Mouse (Mus musculus) gastrocnemius, postnatal 25 days (tissue): Measurements from ENCODE around the gene Slc22a14. TPM values are rescaled to one million over a fixed set of nuclear protein-coding genes. Genes with fewer than 3 reads are reported as not detected.
A peak's percentile ranks its signal among the peaks of the same experiment; 100 is the strongest.
"Not testable (repeated sequence)": the region's sequence is repeated elsewhere in the genome, so short reads cannot be mapped to it uniquely, and the experiment has no call there.

Experiments
- DNase-seq: peaks from one replicate; pipeline ENCODE4 v3.0.0; 2022
- total RNA-seq, 2 experiments: library from RNA; stranded (reverse); gene quantifications; 1 replicate in 1 of 2; 2 replicates in 1 of 2; pipeline ENCODE4 v1.2.3; 2021

Gene Slc22a14
- total RNA-seq, 2 experiments from 2014 or later = not detected

DNA sequence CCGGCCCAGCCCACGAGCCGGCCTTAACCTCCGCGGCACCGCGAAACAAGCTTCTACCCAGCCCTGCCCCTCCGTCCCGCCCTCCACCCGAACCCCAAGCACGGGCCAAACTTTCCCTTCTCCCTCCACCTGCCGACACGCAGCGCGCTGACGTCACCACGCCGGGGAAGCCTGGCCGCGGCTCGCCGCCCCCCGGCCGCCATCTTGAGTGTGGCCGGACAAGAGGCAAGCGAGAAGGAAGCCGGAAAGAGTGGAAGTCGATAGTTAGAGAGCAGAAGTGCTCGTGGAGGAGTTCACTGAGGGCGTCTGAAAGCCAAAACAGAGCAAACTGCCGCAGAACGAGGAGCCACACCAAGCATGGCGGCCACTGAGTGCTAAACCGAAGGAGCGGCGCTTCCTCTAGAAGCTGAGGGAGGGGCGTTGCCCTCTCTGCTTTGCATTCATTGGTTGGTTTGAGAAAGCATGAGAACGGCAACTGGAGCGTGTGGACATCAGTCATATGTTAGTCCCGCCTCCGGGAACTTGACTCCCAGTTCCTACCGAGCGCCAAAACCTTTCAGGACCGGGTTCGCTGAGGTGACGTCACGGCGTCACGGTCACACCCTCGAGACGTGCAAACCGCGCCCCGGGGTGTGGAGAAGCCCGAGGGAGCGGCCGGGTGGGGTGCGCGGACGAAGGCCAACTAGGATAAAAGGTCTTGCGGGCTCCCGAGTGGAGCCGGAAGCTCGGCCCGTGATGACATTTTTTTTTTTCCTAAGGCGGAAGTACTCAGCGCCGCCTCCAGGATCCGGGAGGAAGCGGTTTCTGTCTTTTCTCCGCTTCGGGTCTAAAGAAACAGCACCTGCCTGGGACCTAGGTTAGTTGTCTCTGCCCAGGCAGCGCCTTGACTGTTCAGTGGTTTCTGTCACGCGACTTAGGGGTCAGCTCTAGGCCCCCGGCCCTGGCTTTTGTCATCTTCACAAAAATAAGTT lies 42.8 kb downstream of the Slc22a14 start, which contains the start of gene Oxsr1:
TSS of gene Oxsr1 (minus strand) at position 139 of the 971 bp plus-strand sequence.
- peak; percentile 99 for DNase-seq

- DNase-seq = no peak
These were observed 43.7 kb downstream of the Slc22a14 start for GRCm38 (mm10) chr9:119321392-119322229.

- DNase-seq = no peak
These were observed 44.4 kb downstream of the Slc22a14 start for GRCm38 (mm10) chr9:119320946-119321345.

GRCm38 (mm10) chr9:119320446-119320845 lies 44.9 kb downstream of the Slc22a14 start:
- DNase-seq = no peak

DNA sequence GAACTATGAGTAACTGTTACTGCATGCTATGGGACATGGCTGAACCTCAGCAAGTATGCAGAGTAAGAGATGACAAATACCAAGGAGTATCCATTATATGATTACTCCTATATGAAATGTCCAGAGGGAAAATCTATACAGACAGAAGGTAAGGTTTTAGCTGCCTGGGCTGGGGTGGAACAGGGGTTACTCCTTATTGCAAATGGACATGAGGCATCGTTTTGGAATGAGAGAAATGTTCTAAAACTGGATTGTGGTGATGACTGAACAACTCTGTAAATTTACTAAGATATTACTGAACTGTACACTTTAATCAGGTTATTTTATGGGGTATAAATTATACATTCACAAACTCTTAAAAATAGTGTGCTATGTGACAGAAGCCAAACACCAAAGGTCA lies 46.5 kb downstream of the Slc22a14 start:
- DNase-seq = no peak

DNA sequence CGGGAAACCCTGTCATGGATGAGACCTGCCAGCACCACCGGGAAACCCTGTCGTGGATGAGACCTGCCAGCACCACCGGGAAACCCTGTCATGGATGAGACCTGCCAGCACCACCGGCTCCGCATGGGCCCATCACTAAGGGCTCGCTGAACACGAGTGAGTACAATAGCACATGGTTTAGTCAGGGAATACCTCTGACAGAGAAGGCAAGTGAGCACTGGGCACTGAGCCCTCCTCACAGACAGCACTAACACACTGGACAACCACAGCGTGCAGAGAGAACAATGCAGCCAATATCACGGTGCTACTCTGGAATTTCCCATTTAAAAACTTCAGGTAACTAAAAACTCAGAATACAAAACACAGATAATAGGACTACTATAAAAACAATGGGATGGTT lies 52.3 kb downstream of the Slc22a14 start:
- no peak for DNase-seq

GRCm38 (mm10) chr9:119309067-119309466 lies 56.3 kb downstream of the Slc22a14 start:
- no peak for DNase-seq

DNA sequence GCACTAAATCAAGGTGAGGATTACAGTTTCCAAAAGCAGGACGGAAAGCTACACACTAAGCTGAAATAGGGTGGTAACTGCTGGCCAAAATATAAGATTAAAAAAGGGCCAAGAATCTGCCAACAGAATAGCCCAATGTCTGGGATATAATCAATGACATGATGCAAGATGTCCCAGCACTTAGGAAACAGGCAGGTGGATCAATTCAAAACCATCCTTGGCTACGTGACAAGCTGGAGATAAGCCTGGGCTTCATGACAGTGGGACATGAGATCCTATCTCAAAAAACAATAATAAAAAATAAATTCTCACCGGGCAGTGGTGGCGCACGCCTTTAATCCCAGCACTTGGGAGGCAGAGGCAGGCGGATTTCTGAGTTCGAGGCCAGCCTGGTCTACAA lies 59.5 kb downstream of the Slc22a14 start:
- DNase-seq = no peak

DNA sequence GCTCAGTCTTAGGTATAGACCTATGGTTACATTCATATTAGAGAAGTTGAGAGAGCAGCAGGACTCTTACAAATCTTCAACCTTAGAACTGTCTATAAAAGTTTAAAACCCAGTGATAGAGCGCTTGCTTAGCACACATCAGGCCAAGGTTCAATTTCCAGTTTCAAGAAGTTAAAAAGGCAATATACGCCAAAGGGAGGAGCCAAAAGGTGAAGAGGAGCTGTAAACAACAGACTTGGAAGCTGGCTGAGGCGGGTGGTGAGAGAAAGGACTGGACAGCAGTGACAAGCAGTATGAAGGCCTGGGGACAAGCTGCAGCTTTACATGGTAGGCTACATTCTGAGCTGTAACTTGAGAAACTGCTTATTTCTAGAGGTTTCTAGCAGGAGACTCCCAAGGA lies 66.8 kb downstream of the Slc22a14 start:
- no peak for DNase-seq

DNA sequence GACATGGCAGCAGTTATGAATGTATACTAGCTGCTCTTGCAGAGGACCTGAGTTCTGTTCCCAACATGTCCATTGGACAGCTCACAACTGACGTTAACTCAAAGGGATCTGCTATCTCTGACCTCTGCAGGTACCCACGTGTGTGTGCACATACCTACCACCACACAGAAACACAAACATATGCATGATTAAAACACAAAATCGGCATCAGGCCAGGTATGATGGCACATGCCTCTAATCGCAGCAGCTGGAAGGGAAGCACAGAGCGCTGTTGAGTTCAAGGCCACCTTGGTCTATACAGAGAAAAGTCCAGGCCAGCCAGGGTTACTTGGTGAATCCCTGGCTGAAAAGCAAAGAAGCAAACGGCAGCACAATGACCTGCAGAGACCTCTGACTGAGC lies 67.7 kb downstream of the Slc22a14 start:
- DNase-seq = no peak

DNA sequence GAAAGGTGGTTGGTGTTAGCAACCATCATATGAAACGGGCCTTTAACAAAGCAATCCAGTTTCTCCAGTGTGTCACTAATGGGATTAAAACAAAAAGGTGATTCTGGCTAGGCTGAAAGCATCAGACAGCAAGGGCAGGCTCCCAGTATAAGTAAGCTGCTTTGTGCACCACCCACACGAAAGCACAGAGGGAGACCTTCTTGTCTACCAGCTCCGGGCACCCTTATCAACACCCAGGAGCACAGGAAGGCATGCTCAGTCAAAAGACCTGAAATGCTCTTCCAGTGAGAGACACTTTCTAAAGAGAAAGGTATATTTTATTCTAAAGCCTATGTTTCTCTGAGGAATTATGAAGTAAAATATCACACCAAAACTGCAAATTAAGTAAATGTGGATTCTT lies 74.6 kb downstream of the Slc22a14 start:
- no peak for DNase-seq

GRCm38 (mm10) chr9:119280894-119281682 lies 84.3 kb downstream of the Slc22a14 start:
- DNase-seq = no peak

- DNase-seq = no peak
These were observed 87.3 kb downstream of the Slc22a14 start for GRCm38 (mm10) chr9:119278031-119278430.

DNA sequence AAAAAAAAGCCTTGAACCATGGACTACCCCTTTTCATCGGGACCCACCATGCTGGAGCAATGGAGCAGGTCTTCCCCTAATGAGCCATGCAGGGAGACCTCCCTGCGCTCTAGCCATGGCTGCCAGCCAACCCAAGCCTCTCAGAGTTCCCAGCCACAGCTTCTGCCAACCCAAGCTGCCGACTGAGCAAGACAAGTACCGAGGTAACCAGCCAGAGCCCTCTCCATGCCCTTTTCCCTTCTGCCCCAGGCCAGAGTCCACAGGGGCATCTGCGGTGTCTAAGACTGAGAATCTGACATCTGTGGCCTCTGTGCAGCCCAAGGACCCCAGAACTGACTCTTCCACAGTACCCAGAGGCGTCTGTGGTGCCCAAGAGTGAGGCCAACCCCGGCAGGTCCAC lies 89.0 kb downstream of the Slc22a14 start:
- DNase-seq = no peak

- not testable (repeated sequence) for DNase-seq
These were observed 90.5 kb downstream of the Slc22a14 start for GRCm38 (mm10) chr9:119274814-119275213.

- no peak for DNase-seq
These were observed 93.9 kb downstream of the Slc22a14 start for GRCm38 (mm10) chr9:119271496-119271895.

GRCm38 (mm10) chr9:119268588-119269145 lies 96.7 kb downstream of the Slc22a14 start:
- DNase-seq = no peak

DNA sequence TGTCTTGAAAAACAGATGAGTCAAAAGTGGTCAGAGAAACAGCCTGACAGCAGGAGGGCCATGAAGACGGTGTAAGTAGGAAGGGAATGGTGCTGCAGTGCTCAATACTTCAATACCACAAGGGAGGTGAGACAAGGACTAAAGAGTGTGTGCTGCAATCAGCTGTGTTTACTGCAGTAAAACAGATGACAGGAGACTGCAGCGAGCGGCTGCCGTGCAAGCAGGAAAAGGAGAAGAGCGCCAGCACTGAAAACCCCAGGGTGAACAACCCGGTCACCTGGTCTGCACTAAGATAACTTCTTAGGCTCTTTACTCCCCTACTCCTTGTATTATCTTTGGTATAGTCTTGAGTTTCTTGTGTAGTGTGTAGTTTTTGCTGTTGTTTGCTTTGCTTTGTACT lies 97.2 kb downstream of the Slc22a14 start:
- DNase-seq = no peak

- not testable (repeated sequence) for DNase-seq
These were observed 99.3 kb downstream of the Slc22a14 start for GRCm38 (mm10) chr9:119266121-119266395.

DNA sequence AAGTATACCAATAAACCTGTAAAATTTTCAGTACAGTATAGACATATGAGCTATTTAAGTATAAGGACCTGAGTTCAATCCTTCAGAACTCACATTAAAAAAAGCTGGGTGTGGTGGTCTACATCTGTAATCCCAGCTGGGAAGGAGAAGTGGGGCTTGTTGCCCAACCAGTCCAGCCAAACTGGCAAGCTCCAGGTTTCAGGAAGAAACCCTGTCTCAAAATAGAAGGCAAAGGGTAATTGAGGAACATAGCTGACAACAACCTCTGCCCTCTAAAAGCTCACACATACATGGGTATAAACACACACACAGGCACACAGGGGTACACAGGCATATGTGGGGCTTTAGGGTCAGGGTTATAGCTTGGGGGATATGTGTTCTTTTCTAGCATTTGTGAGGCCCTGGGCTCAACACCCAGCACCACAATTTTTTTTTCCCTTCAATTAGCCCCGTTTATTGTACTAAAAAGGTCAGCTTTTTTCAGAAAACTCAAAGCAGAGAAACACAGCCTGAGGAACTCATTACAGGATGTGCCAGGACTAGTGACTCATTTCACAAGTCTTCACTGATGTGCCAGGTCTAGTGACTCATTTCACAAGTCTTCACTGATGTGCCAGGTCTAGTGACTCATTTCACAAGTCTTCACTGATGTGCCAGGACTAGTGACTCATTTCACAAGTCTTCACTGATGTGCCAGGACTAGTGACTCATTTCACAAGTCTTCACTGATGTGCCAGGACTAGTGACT lies 99.8 kb downstream of the Slc22a14 start:
- DNase-seq = not testable (repeated sequence)

DNA sequence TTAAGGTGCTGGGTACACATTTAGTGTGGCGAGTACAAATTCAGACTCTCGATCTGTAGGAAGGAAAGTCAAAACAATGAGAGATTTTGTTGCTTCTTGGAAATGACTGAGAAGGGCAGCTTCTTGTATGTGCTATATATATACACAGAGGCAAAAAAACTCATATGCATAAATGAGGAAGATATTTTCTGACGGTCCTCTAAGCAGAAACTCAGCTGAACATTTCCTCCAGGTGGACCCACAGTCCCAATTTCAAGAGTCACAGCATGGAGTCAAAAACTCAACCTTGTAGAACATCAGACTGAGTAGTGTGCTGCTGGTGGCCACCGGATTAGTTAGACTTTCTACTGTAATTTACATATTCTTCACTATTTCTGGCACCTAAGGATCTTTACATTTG lies 102.3 kb downstream of the Slc22a14 start:
- no peak for DNase-seq
